In the genomic region with DNA sequence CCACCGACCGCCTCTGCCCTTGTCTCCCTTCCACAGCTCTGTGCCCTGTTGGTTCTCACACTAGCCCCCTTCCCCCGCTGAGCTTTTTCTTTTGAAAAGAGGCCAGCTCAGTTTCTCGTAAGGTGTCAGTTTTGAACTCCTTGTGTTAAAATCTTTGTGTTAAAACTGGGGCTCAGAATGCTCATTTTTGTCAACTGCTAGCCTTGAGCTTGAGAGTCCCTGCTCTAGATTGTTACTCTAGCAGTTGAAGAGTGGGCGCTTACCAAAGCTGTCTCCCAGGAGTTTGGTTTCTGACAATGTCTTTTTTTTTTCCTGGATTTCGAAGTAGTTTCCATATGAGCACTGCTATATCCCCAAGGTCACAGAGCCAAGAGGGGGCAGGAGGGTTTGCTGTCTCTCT, we compare ENCODE assay signal across 17 mouse cellular contexts.
"Had no signal": no experiment of that assay in that cellular context is flagged by ENCODE, and none has a peak within 500 bp of the region (broad histone marks: within the 10 kb centered on the region; RNA-seq: fewer than 3 reads in every experiment).

No protein-coding gene starts in this region.

- H3K4me3 ChIP-seq: limb, embryonic 15.5 days; liver, embryonic 12.5 days; megakaryocyte, embryonic 14.5 days; midbrain, embryonic 13.5 days; myocyte; neural tube, embryonic 13.5 days had no signal

- H3K4me2 ChIP-seq: limb, embryonic 15.5 days; liver, embryonic 12.5 days; lung, embryonic 14.5 days; midbrain, embryonic 13.5 days; neural tube, embryonic 13.5 days had no signal

- ATAC-seq: liver, embryonic 12.5 days; midbrain, embryonic 13.5 days had no signal

- H3K9ac ChIP-seq: limb, embryonic 15.5 days; liver, embryonic 12.5 days; lung, embryonic 14.5 days; midbrain, embryonic 13.5 days; neural tube, embryonic 13.5 days had no signal

- H3K36me3 ChIP-seq: midbrain, embryonic 13.5 days; neural tube, embryonic 13.5 days had no signal

- DNase-seq: kidney, adult 11 months; kidney, adult 9 months; kidney, postnatal 36 days; lung, embryonic 14.5 days; lung, postnatal 10 days; lung, postnatal 4 days; right cerebral cortex, postnatal 4 days; spleen, adult 18-20 months; thymus, adult 18-20 months; thymus, postnatal 14 days had no signal

- H3K9me3 ChIP-seq: limb, embryonic 15.5 days; liver, embryonic 12.5 days; megakaryocyte, embryonic 14.5 days; midbrain, embryonic 13.5 days; neural tube, embryonic 13.5 days had no signal

- H3K27ac ChIP-seq: kidney, postnatal 0 days; limb, embryonic 15.5 days; liver, embryonic 12.5 days; midbrain, embryonic 13.5 days; neural tube, embryonic 13.5 days had no signal

- H3K27me3 ChIP-seq: limb, embryonic 15.5 days; liver, embryonic 12.5 days; megakaryocyte, embryonic 14.5 days; midbrain, embryonic 13.5 days; neural tube, embryonic 13.5 days had no signal

- H3K4me1 ChIP-seq: liver, embryonic 12.5 days had no signal
